Mouse (Mus musculus): ENCODE measurements at regions not wholly inside any gene's neighbourhood (a gene's known extent, or its start where the extent isn't known, plus 50 kb on each side); places are given as distances from the start of the nearest gene placed in this dataset.
A peak's percentile ranks its signal among the peaks of the same experiment; 100 is the strongest.

- Histone ChIP-seq H3K9ac (ENCODE audit: low read depth, low read length, severe bottlenecking) (no peak overlapping the region), H3K4me1 (ENCODE audit: control insufficient read depth, insufficient read depth, low read length) (peaks cover 16% of the 10 kb centered on the region), H3K4me3 (replicated peaks; ENCODE audit: low read length) (no peak overlapping the region), H3K4me2 (replicated peaks; ENCODE audit: low read depth, low read length, severe bottlenecking) (no peak overlapping the region), H3K27me3 (ENCODE audit: control insufficient read depth, insufficient read depth, low read length) (no peaks in the 10 kb centered on the region), H3K36me3 (ENCODE audit: control insufficient read depth, insufficient read depth, low read length) (no peaks in the 10 kb centered on the region), H3K9me3 (ENCODE audit: control insufficient read depth, low read length) (no peaks in the 10 kb centered on the region), H3K27ac (replicated peaks; ENCODE audit: low read depth, low read length) (no peak overlapping the region)
- DNase-seq (ENCODE audit: low spot score): no peak
- 81% methylated on average over 3 of the region's 3 CpGs for WGBS
- ATAC-seq (ENCODE audit: low FRiP score, low read depth): no peak
- TF ChIP-seq POLR2A (IDR thresholded peaks at IDR 0.05; ENCODE audit: borderline replicate concordance, extremely low read depth, insufficient read depth, insufficient read length): no peak
Measured at GRCm38 (mm10) chr9:14006233-14006984, 178.9 kb downstream of the Fam76b start.

- no peak; the same call in 1 of the 2 replicates for ATAC-seq (ENCODE audit: low FRiP score, low read depth)
- DNase-seq (ENCODE audit: low spot score): no peak
Measured at GRCm38 (mm10) chr9:14009451-14009850, 181.9 kb downstream of the Fam76b start.

DNA sequence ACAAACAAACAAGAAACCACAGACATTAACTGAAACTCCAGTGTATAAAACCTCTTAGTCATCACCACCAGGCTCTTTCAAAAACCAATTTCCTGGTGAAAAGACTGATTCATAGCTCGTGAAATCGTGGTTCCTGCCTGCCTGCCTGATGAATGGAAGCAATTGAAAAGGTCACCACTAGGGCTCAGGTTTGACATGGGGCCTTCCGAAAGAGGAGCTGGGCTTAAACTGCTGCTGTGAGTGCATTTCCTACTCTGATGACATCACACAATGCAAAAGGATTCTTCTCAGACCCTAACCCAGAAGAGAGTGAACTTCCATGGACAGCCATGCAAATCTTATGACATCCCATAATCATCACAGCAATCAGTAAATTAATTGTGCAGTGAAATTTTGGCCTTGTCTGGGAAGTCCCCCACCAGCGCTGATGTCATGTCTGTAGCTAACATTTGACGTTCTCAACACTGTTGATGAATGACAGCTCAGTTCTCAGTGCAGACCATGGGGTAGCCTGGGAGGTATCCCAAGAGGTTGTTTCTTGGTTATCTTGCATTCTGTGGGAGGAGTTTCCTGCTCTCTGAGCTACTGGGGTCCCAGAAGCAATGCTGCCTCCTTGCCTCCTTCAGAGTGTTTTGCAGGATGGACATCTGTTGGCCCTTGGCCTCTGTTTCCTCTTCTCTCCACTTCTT is 182.9 kb downstream of the Fam76b start:
- ATAC-seq (ENCODE audit: low FRiP score, low read depth): no peak
- no peak for TF ChIP-seq POLR2A (IDR thresholded peaks at IDR 0.05; ENCODE audit: borderline replicate concordance, extremely low read depth, insufficient read depth, insufficient read length)
- Histone ChIP-seq H3K36me3 (ENCODE audit: control insufficient read depth, insufficient read depth, low read length) (no peaks in the 10 kb centered on the region), H3K9ac (ENCODE audit: low read depth, low read length, severe bottlenecking) (no peak overlapping the region), H3K27ac (replicated peaks; ENCODE audit: low read depth, low read length) (0 out of 2 replicates have a peak overlapping the region, but pooled peaks have one; percentile 65), H3K4me3 (replicated peaks; ENCODE audit: low read length) (no peak overlapping the region), H3K9me3 (ENCODE audit: control insufficient read depth, low read length) (no peaks in the 10 kb centered on the region), H3K27me3 (ENCODE audit: control insufficient read depth, insufficient read depth, low read length) (no peaks in the 10 kb centered on the region), H3K4me2 (replicated peaks; ENCODE audit: low read depth, low read length, severe bottlenecking) (no peak overlapping the region), H3K4me1 (ENCODE audit: control insufficient read depth, insufficient read depth, low read length) (peaks cover 16% of the 10 kb centered on the region)
- DNase-seq (ENCODE audit: low spot score): peak; percentile 53
- 33% methylated on average over 5 of the region's 5 CpGs for WGBS

More at GRCm38 (mm10) chr9:14009451-14009850, 181.9 kb downstream of the Fam76b start:
- Histone ChIP-seq H3K9me3 (ENCODE audit: control insufficient read depth, low read length) (no peaks in the 10 kb centered on the region), H3K4me2 (replicated peaks; ENCODE audit: low read depth, low read length, severe bottlenecking) (no peak overlapping the region), H3K27ac (replicated peaks; ENCODE audit: low read depth, low read length) (peak overlapping the region; percentile 65), H3K27me3 (ENCODE audit: control insufficient read depth, insufficient read depth, low read length) (no peaks in the 10 kb centered on the region), H3K36me3 (ENCODE audit: control insufficient read depth, insufficient read depth, low read length) (no peaks in the 10 kb centered on the region), H3K4me3 (replicated peaks; ENCODE audit: low read length) (no peak overlapping the region), H3K4me1 (ENCODE audit: control insufficient read depth, insufficient read depth, low read length) (peaks cover 16% of the 10 kb centered on the region), H3K9ac (ENCODE audit: low read depth, low read length, severe bottlenecking) (no peak overlapping the region)
- WGBS: 20% methylated on average over 5 of the region's 5 CpGs
- no peak for TF ChIP-seq POLR2A (IDR thresholded peaks at IDR 0.05; ENCODE audit: borderline replicate concordance, extremely low read depth, insufficient read depth, insufficient read length)

DNA sequence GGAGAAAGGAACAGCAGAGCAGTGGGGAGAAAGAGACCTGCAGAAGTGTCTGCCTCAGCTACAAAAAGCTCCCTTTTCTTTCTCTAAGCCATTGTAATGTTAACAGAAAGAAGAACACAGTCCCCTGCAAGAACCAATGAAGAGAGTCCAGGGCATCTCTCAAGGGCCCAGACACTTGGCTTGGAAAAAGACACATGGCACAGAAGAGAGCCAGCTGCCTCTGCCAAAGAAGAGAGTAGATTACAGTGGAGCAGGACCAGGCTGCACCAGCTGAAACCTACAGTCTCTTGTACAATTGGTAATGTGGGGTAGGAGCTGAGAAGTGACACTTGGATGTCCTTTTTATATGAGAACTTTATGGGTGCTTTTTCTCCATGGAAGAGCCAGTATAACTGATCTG is 196.7 kb downstream of the Fam76b start:
- no peaks in the 10 kb centered on the region for H3K27me3 ChIP-seq (ENCODE audit: control insufficient read depth, insufficient read depth, low read length)
- no peak overlapping the region for H3K4me3 ChIP-seq (replicated peaks; ENCODE audit: low read length)
- DNase-seq (ENCODE audit: low spot score): no peak
- H3K9me3 ChIP-seq (ENCODE audit: control insufficient read depth, low read length): no peaks in the 10 kb centered on the region
- ATAC-seq (ENCODE audit: low FRiP score, low read depth): no peak
- no peak overlapping the region for H3K9ac ChIP-seq (ENCODE audit: low read depth, low read length, severe bottlenecking)
- H3K4me2 ChIP-seq (replicated peaks; ENCODE audit: low read depth, low read length, severe bottlenecking): no peak overlapping the region
- no peaks in the 10 kb centered on the region for H3K36me3 ChIP-seq (ENCODE audit: control insufficient read depth, insufficient read depth, low read length)
- H3K27ac ChIP-seq (replicated peaks; ENCODE audit: low read depth, low read length): no peak overlapping the region
- H3K4me1 ChIP-seq (ENCODE audit: control insufficient read depth, insufficient read depth, low read length): no peaks in the 10 kb centered on the region
- no peak for TF ChIP-seq POLR2A (IDR thresholded peaks at IDR 0.05; ENCODE audit: borderline replicate concordance, extremely low read depth, insufficient read depth, insufficient read length)

- Histone ChIP-seq H3K36me3 (ENCODE audit: control insufficient read depth, insufficient read depth, low read length) (no peaks in the 10 kb centered on the region), H3K27ac (replicated peaks; ENCODE audit: low read depth, low read length) (no peak overlapping the region), H3K9ac (ENCODE audit: low read depth, low read length, severe bottlenecking) (no peak overlapping the region), H3K27me3 (ENCODE audit: control insufficient read depth, insufficient read depth, low read length) (no peaks in the 10 kb centered on the region), H3K4me1 (ENCODE audit: control insufficient read depth, insufficient read depth, low read length) (no peaks in the 10 kb centered on the region), H3K4me3 (replicated peaks; ENCODE audit: low read length) (no peak overlapping the region), H3K9me3 (ENCODE audit: control insufficient read depth, low read length) (no peaks in the 10 kb centered on the region), H3K4me2 (replicated peaks; ENCODE audit: low read depth, low read length, severe bottlenecking) (no peak overlapping the region)
- DNase-seq (ENCODE audit: low spot score): no peak
- ATAC-seq (ENCODE audit: low FRiP score, low read depth): no peak
- no peak for TF ChIP-seq POLR2A (IDR thresholded peaks at IDR 0.05; ENCODE audit: borderline replicate concordance, extremely low read depth, insufficient read depth, insufficient read length)
- WGBS: 66% methylated on average over 3 of the region's 3 CpGs
Measured at GRCm38 (mm10) chr9:14024701-14025100, 197.2 kb downstream of the Fam76b start.

All from limb, embryonic 14.5 days (tissue).